Mouse (Mus musculus) kidney, postnatal 25 days (tissue): ENCODE measurements at regions not wholly inside any gene's neighbourhood (a gene's known extent, or its start where the extent isn't known, plus 50 kb on each side); places are given as distances from the start of the nearest gene placed in this dataset.
A peak's percentile ranks its signal among the peaks of the same experiment; 100 is the strongest.

Experiments used
- DNase-seq, 2 experiments: peaks; one replicate each; pipeline ENCODE4 v3.0.0; 2021; ENCODE audit warnings: mixed read lengths in 2 of 2

- DNase-seq, result peak in 1 of 2 experiments; percentile 8
Observed at GRCm38 (mm10) chrX:150709416-150709815, 52.0 kb upstream of the Tro start.
